In the genomic region with DNA sequence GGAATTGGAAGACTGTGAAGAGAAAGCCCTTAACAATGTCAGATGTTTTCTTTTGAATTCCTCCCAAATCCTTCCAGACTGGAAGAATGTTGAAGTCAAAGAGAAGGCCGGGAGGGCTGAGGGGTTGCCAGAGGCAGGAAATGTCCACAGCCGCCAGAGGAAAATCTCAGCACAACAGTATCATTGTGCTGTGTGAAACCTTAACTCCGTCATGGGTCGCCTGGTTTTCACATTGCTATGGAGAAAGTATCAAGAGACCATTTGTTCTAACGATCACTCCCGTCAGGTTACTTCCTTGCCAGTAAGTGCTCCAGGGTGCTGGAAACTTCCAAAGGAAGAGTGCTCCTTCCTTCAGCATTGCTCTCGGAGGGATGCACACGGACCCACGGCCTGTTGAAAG, we compare ENCODE assay signal across 10 mouse cellular contexts.
DNase-seq lines count a peak whose midpoint lies in the region; ATAC-seq lines count a peak whose summit lies in the region.
"Had no signal": no experiment of that assay in that cellular context is flagged by ENCODE, and none has a peak within 500 bp of the region (broad histone marks: within the 10 kb centered on the region; RNA-seq: fewer than 3 reads in every experiment).

No protein-coding gene starts in this region.

- DNase-seq in urinary bladder, postnatal 14 days (ENCODE audit: low spot score), result peak; percentile 21
- no peak for DNase-seq in urinary bladder, adult 18-20 months (ENCODE audit: low spot score in 2 of 2)
- peak; percentile 58 for DNase-seq in limb, embryonic 11.5 days (ENCODE audit: low spot score)
- DNase-seq in adipocyte (ENCODE audit: low spot score), result no peak
- DNase-seq in urinary bladder, postnatal 25 days (ENCODE audit: low spot score), result no peak

- peaks cover 2% of the 10 kb centered on the region; the same call in 1 of the 2 replicates for H3K4me1 ChIP-seq in heart, embryonic 16.5 days (ENCODE audit: control insufficient read depth, insufficient read depth, low read length)
- H3K4me1 ChIP-seq in limb, embryonic 11.5 days (ENCODE audit: control insufficient read depth, insufficient read depth, low read length), result peaks cover 5% of the 10 kb centered on the region; the same call in 1 of the 2 replicates

- H3K27me3 ChIP-seq in heart, embryonic 16.5 days (ENCODE audit: control insufficient read depth, insufficient read depth, low read length), result no peaks in the 10 kb centered on the region
- H3K27me3 ChIP-seq in limb, embryonic 11.5 days (ENCODE audit: control insufficient read depth, insufficient read depth, low read length), result no peaks in the 10 kb centered on the region
- H3K27me3 ChIP-seq: CH12.LX had no signal

- H3K36me3 ChIP-seq in heart, embryonic 16.5 days (ENCODE audit: control insufficient read depth, insufficient read depth), result no peaks in the 10 kb centered on the region
- no peaks in the 10 kb centered on the region for H3K36me3 ChIP-seq in limb, embryonic 11.5 days (ENCODE audit: control insufficient read depth, insufficient read depth, low read length)

- 30% methylated on average over 9 of the region's 9 CpGs for WGBS in heart, embryonic 16.5 days
- WGBS in limb, embryonic 11.5 days, result 24% methylated on average over 9 of the region's 9 CpGs

- no peaks in the 10 kb centered on the region for H3K9me3 ChIP-seq in heart, embryonic 16.5 days (replicated peaks; ENCODE audit: control insufficient read depth, low read length)
- no peaks in the 10 kb centered on the region for H3K9me3 ChIP-seq in limb, embryonic 11.5 days (ENCODE audit: control insufficient read depth, low read length)

- peak; percentile 45; the same call in 1 of the 2 replicates for ATAC-seq in heart, embryonic 16.5 days (replicated peaks; ENCODE audit: extremely low read depth, insufficient read depth, low FRiP score)
- ATAC-seq in limb, embryonic 11.5 days (ENCODE audit: insufficient number of reproducible peaks, low FRiP score, low TSS enrichment, low read depth), result peak; percentile 83
- ATAC-seq in megakaryocyte-erythroid progenitor cell, adult 5-6 weeks (replicated peaks; ENCODE audit: low FRiP score, low TSS enrichment, poor library complexity, severe bottlenecking), result no peak
- ATAC-seq in megakaryocyte progenitor cell, adult 5-6 weeks (replicated peaks; ENCODE audit: poor library complexity), result no peak

- H3K4me2 ChIP-seq in heart, embryonic 16.5 days (ENCODE audit: low read depth, low read length), result 0 out of 2 replicates have a peak overlapping the region, but pooled peaks have one; percentile 13
- H3K4me2 ChIP-seq in limb, embryonic 11.5 days (ENCODE audit: low read depth, severe bottlenecking), result no peak overlapping the region

- H3K4me3 ChIP-seq in heart, embryonic 16.5 days (ENCODE audit: low read length), result no peak overlapping the region
- no peak overlapping the region for H3K4me3 ChIP-seq in limb, embryonic 11.5 days (ENCODE audit: low read depth, low read length)

- no peak overlapping the region for H3K9ac ChIP-seq in heart, embryonic 16.5 days (ENCODE audit: low read length)
- H3K9ac ChIP-seq in limb, embryonic 11.5 days (ENCODE audit: low read length), result no peak overlapping the region
- H3K9ac ChIP-seq: liver, embryonic 14.5 days had no signal

- H3K27ac ChIP-seq in heart, embryonic 16.5 days (ENCODE audit: low read length), result peak overlapping the region; percentile 25; the same call in 1 of the 2 replicates
- H3K27ac ChIP-seq in limb, embryonic 11.5 days (replicated peaks; ENCODE audit: low read depth, low read length), result 0 out of 2 replicates have a peak overlapping the region, but pooled peaks have one; percentile 33
- H3K27ac ChIP-seq: liver, embryonic 14.5 days had no signal

Comparison
In these comparisons a context has a peak if more than half of its experiments do, and no peak if none do; other contexts are left out.
1. DNase-seq: peak in urinary bladder, postnatal 14 days (single experiment) and limb, embryonic 11.5 days (single experiment); none in urinary bladder, adult 18-20 months (0 of 2), adipocyte (single experiment) and urinary bladder, postnatal 25 days (single experiment).
2. ATAC-seq: peak in heart, embryonic 16.5 days (single experiment) and limb, embryonic 11.5 days (single experiment); none in megakaryocyte-erythroid progenitor cell, adult 5-6 weeks (single experiment) and megakaryocyte progenitor cell, adult 5-6 weeks (single experiment).